Mouse (Mus musculus) c-Kit-positive CD71-positive TER-119-negative erythroid progenitor cells, embryonic 14.5 days (primary cell): ENCODE data around the gene Upk1a.
A peak's percentile ranks its signal among the peaks of the same experiment; 100 is the strongest.

ENCODE experiments used
- DNase-seq: peaks from one replicate; pipeline ENCODE4 v3.0.0-alpha.2; 2013; ENCODE audit warnings: low read depth

Gene Upk1a

DNA sequence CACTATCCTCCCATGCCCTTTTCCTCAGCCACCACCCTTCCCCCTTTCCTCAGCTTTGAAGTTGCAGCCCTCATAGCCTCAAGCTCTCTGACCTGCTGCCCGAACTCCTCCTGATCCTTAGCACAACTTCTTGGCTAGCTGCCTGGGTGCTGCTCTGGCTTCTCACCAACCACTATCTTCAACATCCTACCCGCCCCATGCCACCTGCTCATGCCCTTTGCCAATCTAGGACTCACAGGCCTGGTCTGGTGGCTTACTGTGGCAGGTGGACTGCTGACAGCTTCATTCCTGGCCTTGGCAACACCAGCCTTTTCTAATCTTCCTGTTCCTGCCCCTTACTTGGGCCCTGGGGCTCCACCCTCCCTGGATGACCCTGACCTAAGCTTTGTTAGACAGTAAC lies 39.7 kb downstream of the Upk1a start:
- DNase-seq: no peak

GRCm38 (mm10) chr7:30572389-30572788 lies 40.3 kb downstream of the Upk1a start:
- no peak for DNase-seq

DNA sequence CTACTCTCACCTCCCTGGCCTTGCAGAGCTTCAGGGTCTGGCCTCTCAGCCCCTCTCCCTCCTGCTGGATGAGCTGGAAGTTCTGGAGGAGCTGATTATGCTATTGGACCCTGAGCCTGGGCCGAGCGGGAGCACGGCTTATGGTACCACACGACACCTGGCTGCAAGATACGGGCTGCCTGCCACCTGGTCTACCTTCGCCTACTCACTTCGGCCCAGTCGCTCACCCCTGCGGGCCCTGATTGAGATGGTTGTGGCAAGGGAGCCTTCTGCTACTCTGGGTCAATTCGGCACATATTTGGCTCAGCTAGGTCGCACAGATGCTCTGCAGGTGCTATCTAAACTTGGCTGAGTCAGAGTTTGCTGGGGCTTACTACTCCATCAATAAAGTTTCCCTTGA lies 45.1 kb downstream of the Upk1a start:
- no peak for DNase-seq

GRCm38 (mm10) chr7:30566033-30566432 lies 46.6 kb downstream of the Upk1a start:
- DNase-seq: no peak

DNA sequence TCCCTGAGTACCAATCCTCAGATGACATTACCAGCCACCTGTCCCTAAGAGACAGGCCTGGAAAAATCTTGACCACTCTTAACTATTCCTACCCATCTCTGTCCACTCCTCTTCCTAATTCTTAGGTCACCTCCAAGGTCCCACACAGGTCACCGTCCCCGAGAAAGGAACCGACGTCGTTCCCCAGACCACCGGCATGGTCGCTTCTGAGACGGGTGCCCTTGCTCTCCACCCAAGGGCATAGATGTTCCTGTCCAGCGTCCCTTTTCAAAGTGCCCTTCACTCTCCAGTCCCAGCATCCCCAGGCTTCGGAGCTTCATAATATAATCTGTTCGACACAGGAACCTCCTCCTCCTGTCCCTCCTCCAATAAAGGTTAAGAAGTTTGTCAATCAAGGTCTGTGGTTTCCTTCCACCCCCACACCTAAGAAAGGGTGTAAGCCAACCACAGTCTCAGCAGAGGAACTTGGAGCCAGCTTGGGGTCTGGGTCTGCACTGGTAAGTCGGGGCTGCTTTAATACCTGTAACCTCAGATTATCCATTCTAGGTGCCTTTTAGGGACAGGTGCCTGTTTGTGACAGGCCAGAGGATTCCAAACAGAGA lies 47.6 kb downstream of the Upk1a start, which contains the start of gene Igflr1:
Gene Igflr1, plus strand, starts transcription at position 458 of the 602 bp plus-strand sequence.
- no peak for DNase-seq

DNA sequence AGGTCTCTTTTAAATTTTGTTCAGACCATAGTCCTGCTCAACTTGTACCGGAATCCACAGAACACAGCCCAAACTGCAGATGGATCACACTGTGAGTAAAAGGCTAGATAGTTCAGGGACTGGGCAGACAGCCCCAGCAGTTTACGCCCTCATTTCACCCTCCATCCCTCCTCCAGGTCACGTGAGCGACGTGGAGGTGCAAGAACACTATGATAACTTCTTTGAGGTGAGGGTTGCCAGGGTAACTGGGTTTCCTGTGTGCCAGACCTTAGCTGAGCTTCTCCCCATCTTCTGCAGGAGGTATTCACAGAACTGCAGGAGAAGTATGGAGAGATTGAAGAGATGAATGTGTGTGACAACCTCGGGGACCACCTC lies 48.8 kb downstream of the Upk1a start:
- no peak for DNase-seq

DNA sequence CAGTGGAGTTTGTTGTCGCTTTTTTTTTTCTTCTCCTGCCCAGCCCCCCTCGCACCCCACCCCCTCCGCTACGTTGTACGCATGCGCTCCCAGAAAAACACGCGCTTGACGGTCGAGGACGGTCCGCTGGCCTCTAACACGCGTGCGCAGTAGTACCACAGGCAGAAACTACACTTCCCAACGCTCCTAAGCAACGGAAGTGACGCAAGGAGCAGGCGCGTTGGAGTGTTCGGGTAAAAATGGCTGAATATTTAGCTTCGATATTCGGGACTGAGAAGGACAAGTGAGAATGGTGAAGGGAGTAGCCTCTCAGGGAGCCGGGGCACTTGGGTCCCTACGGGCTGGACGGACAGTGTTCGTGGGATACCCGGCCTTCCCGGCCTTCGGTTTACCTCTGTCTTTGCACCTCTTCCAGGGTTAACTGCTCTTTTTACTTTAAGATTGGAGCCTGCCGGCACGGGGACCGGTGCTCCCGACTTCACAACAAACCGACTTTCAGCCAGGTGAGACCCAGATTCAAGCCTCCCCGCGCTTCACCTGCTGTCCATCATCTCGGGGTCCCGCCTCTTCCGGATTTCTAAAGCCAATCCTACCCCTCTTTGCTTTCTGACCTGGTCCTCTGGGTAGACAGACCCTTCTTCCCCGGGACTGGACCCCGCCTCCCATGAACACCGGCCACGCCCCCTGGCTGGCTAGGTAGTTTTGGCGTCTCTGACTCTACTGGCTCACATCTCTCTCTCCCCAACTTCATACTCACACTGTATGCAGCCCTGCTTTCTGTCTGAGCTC lies 49.3 kb downstream of the Upk1a start, which contains the start of the genes U2af1l4, Gm49396 and Psenen:
Gene U2af1l4, plus strand, starts transcription at position 185 of the 789 bp plus-strand sequence.
Gene Gm49396, plus strand, starts transcription at position 228 of the 789 bp plus-strand sequence.
Gene Psenen, minus strand, starts transcription at position 511 of the 789 bp plus-strand sequence.
- DNase-seq: peak; percentile 98

DNA sequence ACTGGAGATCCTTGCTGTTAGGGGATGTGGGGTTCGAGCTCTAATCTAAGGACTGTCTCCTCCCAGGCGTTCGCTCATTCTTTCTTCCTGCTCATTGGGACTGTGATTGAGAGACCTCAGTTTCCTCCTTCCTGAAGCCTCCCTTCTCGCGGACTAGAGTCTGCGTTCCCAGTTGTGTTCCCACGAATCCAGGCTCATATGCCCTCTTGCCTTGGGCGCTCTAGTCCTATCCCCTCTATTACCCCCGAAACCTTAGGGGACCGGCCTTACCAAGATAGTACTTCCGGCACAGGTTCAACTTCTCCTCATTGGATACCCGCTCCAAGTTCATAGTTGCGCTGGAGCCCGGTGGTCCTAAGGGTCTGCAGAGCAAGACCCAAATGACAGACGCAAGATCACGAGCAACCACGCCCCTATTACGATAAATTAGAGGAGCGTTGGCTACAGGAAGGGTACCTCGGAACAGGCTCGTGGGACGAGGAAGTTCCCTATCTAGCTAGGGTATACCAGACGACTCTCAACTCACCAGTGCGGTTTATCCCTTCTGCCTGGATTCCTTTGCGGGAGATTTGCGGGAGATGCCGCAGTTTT lies 50.0 kb downstream of the Upk1a start:
- peak; percentile 41 for DNase-seq

GRCm38 (mm10) chr7:30560296-30560695 lies 52.4 kb downstream of the Upk1a start:
- DNase-seq: no peak

GRCm38 (mm10) chr7:30559443-30559954 lies 53.1 kb downstream of the Upk1a start, which contains the start of gene Lin37:
TSS of gene Lin37 (minus strand) at chr7:30559838.
- peak; percentile 96 for DNase-seq

GRCm38 (mm10) chr7:30558656-30559442 lies 53.8 kb downstream of the Upk1a start:
- no peak for DNase-seq

GRCm38 (mm10) chr7:30557901-30558514 lies 54.6 kb downstream of the Upk1a start:
- DNase-seq: no peak

GRCm38 (mm10) chr7:30556894-30557536 lies 55.6 kb downstream of the Upk1a start:
- no peak for DNase-seq

DNA sequence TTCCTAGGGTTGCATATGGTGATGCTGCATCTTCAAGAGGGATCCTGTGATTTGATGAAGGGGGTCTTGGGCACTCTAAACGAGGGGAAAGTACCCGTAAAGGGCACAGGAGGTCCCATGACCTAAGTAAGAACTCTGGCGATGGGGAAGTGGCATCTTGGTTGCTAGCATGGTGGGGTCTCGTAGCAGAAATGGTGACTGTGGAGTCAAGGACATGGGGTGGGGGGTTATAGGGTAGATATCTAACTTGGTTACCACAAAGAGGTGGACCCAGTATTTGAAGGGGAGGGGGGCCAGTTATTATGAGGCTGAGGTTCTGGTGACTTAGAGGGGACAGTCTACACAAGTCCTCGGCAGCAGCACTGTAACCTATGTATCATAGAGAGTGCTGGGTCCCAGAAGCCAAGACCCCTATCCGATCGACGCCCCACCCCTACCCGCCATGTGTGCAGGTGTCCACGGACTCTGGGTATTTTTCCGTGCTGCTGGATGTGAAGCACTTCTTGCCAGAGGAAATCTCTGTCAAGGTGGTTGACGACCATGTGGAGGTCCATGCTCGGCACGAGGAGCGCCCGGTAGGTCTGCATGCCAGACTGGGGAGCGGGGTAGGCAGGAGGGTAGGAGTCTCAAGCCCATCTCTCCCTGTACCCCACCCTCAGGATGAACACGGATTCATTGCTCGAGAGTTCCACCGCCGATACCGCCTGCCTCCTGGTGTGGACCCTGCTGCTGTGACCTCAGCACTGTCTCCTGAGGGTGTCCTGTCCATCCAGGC lies 58.6 kb downstream of the Upk1a start:
- no peak for DNase-seq
